Mouse (Mus musculus) ES-Bruce4 (cell line): ENCODE measurements at regions not wholly inside any gene's neighbourhood (a gene's known extent, or its start where the extent isn't known, plus 50 kb on each side); places are given as distances from the start of the nearest gene placed in this dataset.

ENCODE experiments used
- CTCF ChIP-seq: IDR thresholded peaks from one replicate; pipeline ENCODE4 v1.8.1; 2011; ENCODE audit warnings: low read depth, low read length
- POLR2A ChIP-seq: IDR thresholded peaks from one replicate; pipeline ENCODE4 v1.8.1; 2011; ENCODE audit warnings: low read length; ENCODE audit not compliant: insufficient read depth

DNA sequence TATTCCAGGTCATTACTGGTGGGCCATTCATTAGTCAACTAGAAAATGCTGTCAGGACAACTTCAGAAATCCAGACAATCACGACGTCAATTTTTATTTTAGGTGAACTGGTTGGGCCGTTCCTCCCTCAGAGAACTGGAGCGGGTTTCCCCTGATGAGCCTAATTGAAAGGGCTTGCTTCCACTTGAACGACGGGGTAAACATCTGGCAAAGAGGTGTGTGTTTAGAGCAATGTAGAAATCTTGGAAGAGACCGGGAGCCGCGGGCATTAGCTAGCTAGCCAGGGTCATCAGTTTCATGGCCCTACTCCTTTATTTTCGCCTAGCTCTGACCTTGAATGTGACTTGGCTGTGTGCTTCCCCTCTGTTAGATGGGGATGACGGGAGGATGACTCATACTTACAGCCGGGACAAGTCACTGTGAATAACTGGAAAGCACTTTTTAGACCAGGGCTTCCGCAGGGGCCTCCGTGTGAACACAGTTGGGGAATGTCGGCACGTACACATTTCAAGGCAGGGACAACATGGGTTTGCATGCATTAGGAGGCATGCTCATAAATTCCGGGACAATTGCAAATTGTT, 92.6 kb upstream of the Nrbf2 start:
- TF ChIP-seq CTCF (no peak), POLR2A (no peak)
